Mouse (Mus musculus): Measurements from ENCODE around the gene Agfg1. TPM values are rescaled to one million over a fixed set of nuclear protein-coding genes. Genes with fewer than 3 reads are reported as not detected.
A peak's percentile ranks its signal among the peaks of the same experiment; 100 is the strongest.

The Agfg1 gene
- polyA plus RNA-seq, 1 experiment from 2014 or later: 58.7 TPM

DNA sequence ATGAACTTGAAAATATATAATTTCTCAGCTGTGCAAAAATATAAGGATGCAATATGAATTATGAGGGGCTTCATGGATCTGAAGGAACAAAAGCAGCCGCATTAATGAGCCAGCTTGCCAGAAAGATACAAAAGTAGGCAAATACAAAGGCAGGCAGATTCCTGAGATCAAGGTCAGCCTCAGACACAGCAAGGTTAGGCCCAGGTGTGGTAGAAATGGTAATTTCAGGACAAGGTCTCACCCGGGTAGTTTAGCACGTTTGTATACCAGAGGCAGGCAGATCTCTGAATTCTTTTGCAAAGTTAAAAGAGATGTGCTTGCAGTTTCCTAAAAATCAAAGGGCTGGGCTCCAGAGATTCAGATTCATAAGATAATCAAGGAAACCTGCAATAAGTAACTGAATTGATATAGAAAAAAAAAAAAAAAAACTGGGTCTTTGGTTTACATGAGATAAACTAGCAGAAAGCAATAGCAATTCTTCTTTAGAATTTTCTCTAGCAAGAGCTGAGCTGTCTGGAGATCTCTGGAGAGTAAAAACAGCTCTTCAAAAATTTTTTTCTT, 18.6 kb upstream of the Agfg1 start:
- POLR2A ChIA-PET: interaction anchor here (0.5 to 1.0 kb wide), 4 partner anchors 9 to 58 kb away, joined by 3 to 7 read pairs (median 6); no protein-coding TSS in a partner anchor
- ATAC-seq: no peak
- no peaks in the 10 kb centered on the region for H3K27me3 ChIP-seq
- DNase-seq (ENCODE audit: low read depth, low spot score): no peak
- no peak for TF ChIP-seq CTCF (IDR thresholded peaks at IDR 0.05)
- in situ Hi-C loops (cut with MboI; ENCODE audit: low pct_unique_long_range_greater_than_20kb): no loop called here
- CTCF ChIA-PET: interaction anchor here (0.8 to 1.0 kb wide), 2 partner anchors 9 to 19 kb away, joined by 3 to 4 read pairs; no protein-coding TSS in a partner anchor

DNA sequence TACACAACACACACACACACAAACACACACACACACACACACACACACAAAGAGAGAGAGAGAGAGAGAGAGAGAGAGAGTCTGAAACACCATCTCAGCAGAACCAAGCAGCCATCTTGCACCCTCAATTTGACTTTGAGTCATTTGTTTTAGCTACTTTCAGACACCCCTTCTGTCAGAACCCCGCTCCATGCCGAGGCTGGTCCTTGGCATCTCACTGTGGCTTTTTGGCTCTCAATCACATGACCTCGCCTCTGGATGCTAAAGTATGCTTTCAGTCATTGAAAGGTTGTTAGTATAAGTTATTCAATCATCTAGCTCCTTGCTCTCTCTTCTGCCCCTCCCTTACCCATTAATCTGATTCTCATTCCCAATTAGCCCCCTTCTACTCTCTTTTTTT, 17.4 kb upstream of the Agfg1 start:
- POLR2A ChIA-PET: interaction anchor here (0.7 kb wide), 1 partner anchor 314 kb away, joined by 4 read pairs; no protein-coding TSS in a partner anchor
- no peak for ATAC-seq
- TF ChIP-seq CTCF (IDR thresholded peaks at IDR 0.05): no peak
- no peak for DNase-seq (ENCODE audit: low read depth, low spot score)
- in situ Hi-C loops (cut with MboI; ENCODE audit: low pct_unique_long_range_greater_than_20kb): no loop called here
- CTCF ChIA-PET: no interaction called here
- H3K27me3 ChIP-seq: no peaks in the 10 kb centered on the region

DNA sequence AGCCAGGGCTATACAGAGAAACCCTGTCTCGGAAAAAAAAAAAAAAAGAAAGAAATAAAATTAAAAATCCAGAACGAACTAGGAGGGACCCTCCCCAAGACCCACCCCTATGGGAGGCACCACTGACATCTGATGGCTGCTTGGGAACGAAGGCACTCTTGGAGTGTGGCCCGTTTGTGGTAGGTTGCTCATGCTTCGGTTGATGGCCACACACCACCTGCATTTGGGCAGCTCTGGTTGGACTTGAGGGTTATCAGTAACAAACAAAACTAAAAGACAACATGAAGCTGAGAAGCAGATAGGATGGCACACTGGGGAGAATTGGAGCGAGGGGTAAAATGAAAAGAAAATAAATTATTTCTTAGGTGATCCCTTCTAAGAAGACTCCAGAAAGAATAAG, 15.1 kb upstream of the Agfg1 start:
- ChIA-PET POLR2A (no interaction called here), CTCF (interaction anchor here (1.6 kb wide), 1 partner anchor 17 kb away, joined by 4 read pairs; no protein-coding TSS in a partner anchor)
- no peak for DNase-seq (ENCODE audit: low read depth, low spot score)
- no peak for TF ChIP-seq CTCF (IDR thresholded peaks at IDR 0.05)
- in situ Hi-C loops (cut with MboI; ENCODE audit: low pct_unique_long_range_greater_than_20kb): no loop called here
- H3K27me3 ChIP-seq: no peaks in the 10 kb centered on the region
- no peak for ATAC-seq

DNA sequence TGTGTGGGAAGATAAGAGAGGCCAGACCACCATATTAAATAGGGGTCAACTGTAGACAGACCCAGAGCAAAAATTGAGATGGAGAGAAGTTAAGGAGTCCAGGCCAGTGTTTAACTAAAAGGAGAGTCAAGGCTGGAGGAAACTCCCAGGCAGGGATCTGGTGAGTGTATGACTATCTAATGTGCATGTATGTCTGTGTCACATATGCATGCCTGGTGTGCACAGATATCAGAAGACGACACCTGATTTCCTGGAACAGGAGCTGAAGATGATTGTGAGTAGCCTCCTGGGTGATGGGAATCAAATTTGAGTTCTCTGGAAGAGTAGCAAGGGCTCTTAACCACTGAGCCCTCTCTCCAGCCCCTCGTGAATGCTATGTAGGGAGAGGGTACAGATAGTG, 14.0 kb upstream of the Agfg1 start:
- ATAC-seq: no peak
- in situ Hi-C loops (cut with MboI; ENCODE audit: low pct_unique_long_range_greater_than_20kb): no loop called here
- H3K27me3 ChIP-seq: no peaks in the 10 kb centered on the region
- no peak for DNase-seq (ENCODE audit: low read depth, low spot score)
- ChIA-PET POLR2A (no interaction called here), CTCF (interaction anchor here (1.6 kb wide), 1 partner anchor 16 kb away, joined by 4 read pairs; no protein-coding TSS in a partner anchor)
- no peak for TF ChIP-seq CTCF (IDR thresholded peaks at IDR 0.05)

DNA sequence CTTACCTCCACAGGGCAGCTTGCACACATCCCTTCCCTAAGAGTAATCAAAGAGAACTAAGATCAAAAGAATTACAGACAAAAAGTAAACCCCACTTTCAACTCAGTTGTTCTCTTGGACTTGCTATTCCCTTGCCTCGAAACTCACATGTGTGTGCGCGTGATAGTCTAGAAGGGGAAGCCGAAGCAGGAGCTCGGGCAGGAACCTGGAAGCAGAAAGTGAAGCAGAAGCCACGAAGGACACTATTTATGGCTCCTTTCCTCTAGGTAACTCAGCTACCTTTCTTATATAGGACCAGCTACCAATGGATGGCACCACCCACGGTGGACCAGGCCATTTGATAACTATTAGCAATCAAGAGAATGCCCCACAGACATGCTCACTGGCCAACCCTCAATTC, 13.5 kb upstream of the Agfg1 start:
- POLR2A ChIA-PET: no interaction called here
- DNase-seq (ENCODE audit: low read depth, low spot score) (no peak), ATAC-seq (no peak)
- in situ Hi-C loops (cut with MboI; ENCODE audit: low pct_unique_long_range_greater_than_20kb): no loop called here
- no peak for TF ChIP-seq CTCF (IDR thresholded peaks at IDR 0.05)
- no peaks in the 10 kb centered on the region for H3K27me3 ChIP-seq
- CTCF ChIA-PET: interaction anchor here (1.1 kb wide), 1 partner anchor 33 kb away, joined by 3 read pairs; no protein-coding TSS in a partner anchor

DNA sequence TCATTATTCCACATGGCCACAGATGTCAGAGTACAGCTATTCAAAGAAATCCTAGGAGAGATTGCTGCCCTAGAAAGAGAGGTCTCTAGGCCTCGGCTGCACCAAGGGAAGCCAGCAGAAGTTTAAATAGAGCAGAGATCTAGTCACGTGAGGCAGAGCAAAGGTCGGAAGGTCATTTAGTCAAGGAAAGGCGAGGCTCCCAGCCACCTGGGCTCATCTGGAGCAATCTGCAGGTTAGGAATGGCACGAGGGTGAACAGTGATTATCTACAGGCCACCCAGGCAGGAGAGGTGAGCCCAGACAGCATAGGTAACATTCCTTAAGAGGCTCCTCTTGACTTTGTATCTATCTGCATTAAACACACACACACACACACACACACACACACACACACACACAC, 12.4 kb upstream of the Agfg1 start:
- ChIA-PET POLR2A (no interaction called here), CTCF (no interaction called here)
- TF ChIP-seq CTCF (IDR thresholded peaks at IDR 0.05): no peak
- DNase-seq (ENCODE audit: low read depth, low spot score) (no peak), ATAC-seq (no peak)
- in situ Hi-C loops (cut with MboI; ENCODE audit: low pct_unique_long_range_greater_than_20kb): no loop called here
- no peaks in the 10 kb centered on the region for H3K27me3 ChIP-seq

DNA sequence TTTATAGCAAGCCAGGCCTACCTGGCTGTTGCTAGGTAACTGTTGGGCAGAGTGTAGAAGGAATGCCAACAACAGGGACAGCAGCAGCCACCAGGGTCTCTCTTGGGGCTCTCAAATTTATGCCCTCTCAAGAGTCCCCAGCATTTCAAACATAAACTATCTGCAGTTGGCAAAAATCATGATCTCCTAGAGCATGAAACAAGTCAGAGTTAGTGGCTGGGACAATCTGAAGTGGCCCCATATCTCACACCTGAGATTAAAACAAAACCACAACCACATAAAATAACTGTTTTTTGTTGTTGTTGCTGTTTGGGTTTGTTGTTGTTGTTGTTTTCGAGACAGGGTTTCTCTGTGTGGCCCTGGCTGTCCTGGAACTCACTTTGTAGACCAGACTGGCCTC, 8.5 kb upstream of the Agfg1 start:
- ChIA-PET CTCF (interaction anchor here (1.2 kb wide), 1 partner anchor 148 kb away, joined by 3 read pairs; no protein-coding TSS in a partner anchor), POLR2A (no interaction called here)
- no peaks in the 10 kb centered on the region for H3K27me3 ChIP-seq
- TF ChIP-seq CTCF (IDR thresholded peaks at IDR 0.05): no peak
- in situ Hi-C loops (cut with MboI; ENCODE audit: low pct_unique_long_range_greater_than_20kb): no loop called here
- DNase-seq (ENCODE audit: low read depth, low spot score): no peak
- ATAC-seq: no peak

DNA sequence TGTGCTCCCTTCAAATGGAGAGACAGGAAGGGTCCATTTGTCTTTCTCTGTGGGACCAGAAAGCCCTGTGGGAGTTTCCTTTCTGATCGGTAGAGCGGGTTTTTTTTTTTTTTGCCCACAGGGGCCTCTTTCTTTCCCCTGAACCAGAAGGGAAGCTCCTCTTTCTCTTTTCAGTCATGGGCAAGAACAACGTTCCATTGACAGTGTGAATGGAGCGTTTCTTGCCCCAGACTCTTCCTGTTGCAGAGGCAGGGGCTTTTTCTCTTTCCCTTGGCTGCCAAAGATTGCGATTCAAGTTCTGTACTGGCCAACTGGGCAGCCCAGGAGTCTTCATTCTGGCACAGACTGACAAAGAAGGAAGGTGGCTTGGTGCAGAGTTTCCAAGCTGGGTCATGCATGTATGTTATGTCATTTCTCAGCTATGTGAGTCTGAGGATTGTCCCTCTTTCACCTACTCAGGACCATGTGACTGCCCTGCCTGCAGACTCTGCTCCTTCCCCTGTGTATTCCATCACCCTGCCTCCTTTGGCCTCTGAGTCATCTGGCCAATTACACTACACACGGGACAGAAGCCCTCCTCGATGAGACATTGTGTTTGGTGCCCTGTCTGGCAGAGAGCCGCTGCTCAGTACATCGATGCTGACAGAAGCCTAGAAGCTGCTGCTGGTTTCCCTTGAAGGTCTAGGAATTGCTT, 7.6 kb upstream of the Agfg1 start:
- no peak for TF ChIP-seq CTCF (IDR thresholded peaks at IDR 0.05)
- in situ Hi-C loops (cut with MboI; ENCODE audit: low pct_unique_long_range_greater_than_20kb): no loop called here
- CTCF ChIA-PET: interaction anchor here (1.2 to 1.4 kb wide), 3 partner anchors 9 to 147 kb away, joined by 3 to 5 read pairs (median 3); no protein-coding TSS in a partner anchor
- ATAC-seq (peak; percentile 96), DNase-seq (ENCODE audit: low read depth, low spot score) (peak; percentile 91)
- no peaks in the 10 kb centered on the region for H3K27me3 ChIP-seq
- POLR2A ChIA-PET: interaction anchor here (0.5 to 1.4 kb wide), 4 partner anchors 20 to 38 kb away, joined by 3 to 9 read pairs (median 4); no protein-coding TSS in a partner anchor

DNA sequence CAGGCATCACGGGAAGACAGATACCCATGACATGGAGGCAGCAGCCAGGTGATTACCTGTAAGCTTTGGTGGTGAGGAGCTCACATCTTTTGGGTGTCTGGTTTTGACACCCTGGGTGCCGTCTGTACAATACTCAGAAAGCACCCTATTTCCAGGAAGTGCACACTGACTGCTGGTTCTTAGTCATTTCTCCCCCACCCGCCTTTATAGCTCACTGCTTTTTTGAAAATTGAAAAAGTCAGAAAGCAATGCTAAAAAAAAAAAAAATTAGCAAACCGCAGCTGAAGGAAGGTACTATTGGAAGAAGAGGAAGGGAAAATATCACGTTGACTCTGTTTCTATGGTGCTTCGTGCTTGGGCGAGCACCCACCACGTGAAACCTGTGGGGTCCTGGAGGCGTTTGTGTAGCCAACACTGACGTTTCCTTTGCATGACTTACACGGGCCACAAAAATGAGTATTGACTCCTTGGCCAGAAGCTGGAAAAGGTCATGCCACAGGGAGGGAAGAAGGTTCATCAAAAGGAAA, 6.7 kb upstream of the Agfg1 start:
- ChIA-PET CTCF (interaction anchor here (0.8 to 1.4 kb wide), 4 partner anchors 8 to 155 kb away, joined by 3 to 5 read pairs (median 4); no protein-coding TSS in a partner anchor), POLR2A (interaction anchor here (0.5 to 1.4 kb wide), 3 partner anchors 20 to 39 kb away, joined by 3 to 9 read pairs (median 5); no protein-coding TSS in a partner anchor)
- DNase-seq (ENCODE audit: low read depth, low spot score) (peak; percentile 44), ATAC-seq (peak; percentile 29)
- H3K27me3 ChIP-seq: no peaks in the 10 kb centered on the region
- in situ Hi-C loops (cut with MboI; ENCODE audit: low pct_unique_long_range_greater_than_20kb): no loop called here
- TF ChIP-seq CTCF (IDR thresholded peaks at IDR 0.05): no peak

DNA sequence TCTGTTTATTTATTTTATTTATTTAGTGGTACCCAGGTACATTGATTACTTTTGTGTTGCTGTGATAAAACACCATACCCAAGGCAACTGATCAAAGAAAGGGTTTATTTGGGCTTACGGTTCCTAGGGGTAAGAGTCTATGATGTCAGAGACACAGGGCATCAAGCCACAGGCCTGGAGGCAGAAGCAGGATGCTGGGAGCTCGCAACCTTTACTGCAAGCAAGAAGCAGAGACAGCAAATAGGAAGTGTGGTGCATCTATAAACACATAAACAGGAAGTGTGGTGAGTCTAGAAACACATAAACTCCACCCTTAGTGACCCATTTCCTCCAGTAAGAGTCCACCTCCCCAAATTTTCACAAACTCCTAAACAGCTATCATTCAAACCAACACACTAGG, 5.8 kb upstream of the Agfg1 start:
- TF ChIP-seq CTCF (IDR thresholded peaks at IDR 0.05): no peak
- H3K27me3 ChIP-seq: no peaks in the 10 kb centered on the region
- CTCF ChIA-PET: no interaction called here
- DNase-seq (ENCODE audit: low read depth, low spot score) (no peak), ATAC-seq (no peak)
- in situ Hi-C loops (cut with MboI; ENCODE audit: low pct_unique_long_range_greater_than_20kb): no loop called here
- POLR2A ChIA-PET: no interaction called here

DNA sequence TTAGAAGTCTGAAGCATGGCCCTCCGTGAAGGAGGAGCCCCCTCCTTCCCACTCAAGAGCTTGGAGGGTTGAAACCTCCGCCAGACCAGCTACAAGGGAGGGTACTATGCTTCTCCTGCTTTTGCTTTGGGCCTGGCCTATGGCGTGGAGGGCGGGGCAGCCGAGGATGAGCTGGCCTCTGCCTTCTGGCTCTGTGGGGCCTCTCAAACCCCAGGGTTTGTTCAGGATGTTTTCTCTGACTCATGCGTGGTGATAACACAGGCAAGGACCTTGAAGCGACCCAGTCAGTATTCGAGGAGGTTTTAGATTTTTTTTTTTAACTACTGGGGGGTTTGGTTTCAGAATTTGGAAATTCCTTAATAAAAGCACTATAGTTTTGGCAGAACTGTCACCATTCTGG, 4.7 kb upstream of the Agfg1 start:
- no peaks in the 10 kb centered on the region for H3K27me3 ChIP-seq
- ChIA-PET CTCF (interaction anchor here (0.7 kb wide), 1 partner anchor 41 kb away, joined by 3 read pairs; no protein-coding TSS in a partner anchor), POLR2A (no interaction called here)
- DNase-seq (ENCODE audit: low read depth, low spot score): no peak
- peak; percentile 14 for ATAC-seq
- in situ Hi-C loops (cut with MboI; ENCODE audit: low pct_unique_long_range_greater_than_20kb): no loop called here
- no peak for TF ChIP-seq CTCF (IDR thresholded peaks at IDR 0.05)
